Mouse (Mus musculus) CD4-positive helper T cell, adult 2 months (primary cell): ENCODE measurements around the gene Daam2.

Source experiments
- DNase-seq: peaks from one replicate; pipeline ENCODE4 v3.0.0-alpha.2; 2012; ENCODE audit warnings: low read depth, missing footprints, low spot score

Gene Daam2

GRCm38 (mm10) chr17:49432071-49432711 is 132.0 kb downstream of the Daam2 start:
- no peak for DNase-seq

- no peak for DNase-seq
Measured at GRCm38 (mm10) chr17:49431176-49431575, 133.0 kb downstream of the Daam2 start.

GRCm38 (mm10) chr17:49430136-49430535 is 134.0 kb downstream of the Daam2 start:
- DNase-seq: no peak

- DNase-seq: no peak
Measured at GRCm38 (mm10) chr17:49429471-49430129, 134.5 kb downstream of the Daam2 start.

GRCm38 (mm10) chr17:49428751-49429415 is 135.3 kb downstream of the Daam2 start:
- peak; percentile 21 for DNase-seq

GRCm38 (mm10) chr17:49428239-49428688 is 135.9 kb downstream of the Daam2 start, which contains the start of gene Mocs1:
Mocs1 (plus strand) TSS chr17:49428362.
- peak; percentile 94 for DNase-seq

- no peak for DNase-seq
Measured at GRCm38 (mm10) chr17:49427631-49428238, 136.4 kb downstream of the Daam2 start.

- no peak for DNase-seq
Measured at GRCm38 (mm10) chr17:49423872-49424271, 140.3 kb downstream of the Daam2 start.

GRCm38 (mm10) chr17:49423067-49423325 is 141.1 kb downstream of the Daam2 start:
- DNase-seq: no peak

- no peak for DNase-seq
Measured at GRCm38 (mm10) chr17:49422286-49423066, 141.7 kb downstream of the Daam2 start.

- DNase-seq: no peak
Measured at GRCm38 (mm10) chr17:49419813-49420212, 144.3 kb downstream of the Daam2 start.

- no peak for DNase-seq
Measured at GRCm38 (mm10) chr17:49416228-49416627, 147.9 kb downstream of the Daam2 start.

GRCm38 (mm10) chr17:49413554-49413953 is 150.6 kb downstream of the Daam2 start:
- DNase-seq: peak; percentile 26

GRCm38 (mm10) chr17:49412974-49413373 is 151.2 kb downstream of the Daam2 start:
- DNase-seq: no peak
